Mouse (Mus musculus) megakaryocyte progenitor cell, adult 5-6 weeks (primary cell): ENCODE measurements around the gene Gcdh. TPM values are rescaled to one million over a fixed set of nuclear protein-coding genes. Genes with fewer than 3 reads are reported as not detected.
A peak's percentile ranks its signal among the peaks of the same experiment; 100 is the strongest.

Source experiments
- ATAC-seq: replicated peaks from 2 replicates; pipeline ENCODE4 v1.8.0; 2016; ENCODE audit warnings: mild to moderate bottlenecking, moderate TSS enrichment, inconsistent platforms; ENCODE audit not compliant: poor library complexity
- total RNA-seq, 2 experiments: library from RNA; stranded (forward) in 1 of 2; stranded (reverse) in 1 of 2; fragments of 157-497, 149-512 nt in 1 of 2; fragments of 200-1000 nt in 1 of 2; gene quantifications; 2 replicates each; pipeline versions ENCODE4 v1.2.3 to v1.2.4; 2015 to 2017

The Gcdh gene
- total RNA-seq, 2 experiments from 2014 or later, result 19.0 to 27.8 TPM

DNA sequence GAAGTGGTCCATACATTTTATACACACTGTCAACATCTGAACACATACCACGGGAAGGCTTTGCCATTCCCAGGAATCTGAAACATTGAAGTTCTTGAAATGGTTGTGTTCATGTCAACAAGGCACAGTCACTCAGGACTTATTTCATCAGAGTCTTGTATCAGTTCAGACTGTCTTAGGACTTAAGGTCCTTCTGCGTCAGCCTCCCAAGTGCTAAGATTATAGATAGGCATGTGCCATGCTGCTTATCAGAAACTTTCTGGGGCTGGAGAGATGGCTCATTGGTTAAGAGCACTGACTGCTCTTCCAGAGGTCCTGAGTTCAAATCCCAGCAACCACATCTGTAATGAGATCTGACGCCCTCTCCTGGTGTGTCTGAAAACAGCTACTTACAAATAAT lies 19.4 kb downstream of the Gcdh start:
- ATAC-seq, result no peak

DNA sequence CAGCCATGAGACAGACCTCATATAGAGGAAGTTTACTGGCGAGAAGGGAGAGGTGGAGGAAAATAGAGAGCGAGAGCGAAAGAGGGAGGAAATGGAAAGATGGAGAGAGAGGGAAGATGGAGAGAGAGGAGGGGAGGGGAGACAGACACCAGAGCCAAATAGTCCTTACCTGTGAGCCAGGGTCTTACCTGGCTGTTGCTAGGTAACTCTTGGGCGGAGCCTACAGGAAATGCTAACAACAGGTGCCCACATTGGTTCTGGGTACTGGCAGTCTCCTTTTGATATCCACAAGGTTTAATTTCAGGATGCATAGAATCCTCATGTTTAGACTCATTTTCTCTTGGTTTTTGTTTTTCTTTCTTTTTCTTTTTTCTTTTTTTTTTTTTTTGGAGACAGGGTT lies 20.7 kb downstream of the Gcdh start:
- no peak for ATAC-seq

DNA sequence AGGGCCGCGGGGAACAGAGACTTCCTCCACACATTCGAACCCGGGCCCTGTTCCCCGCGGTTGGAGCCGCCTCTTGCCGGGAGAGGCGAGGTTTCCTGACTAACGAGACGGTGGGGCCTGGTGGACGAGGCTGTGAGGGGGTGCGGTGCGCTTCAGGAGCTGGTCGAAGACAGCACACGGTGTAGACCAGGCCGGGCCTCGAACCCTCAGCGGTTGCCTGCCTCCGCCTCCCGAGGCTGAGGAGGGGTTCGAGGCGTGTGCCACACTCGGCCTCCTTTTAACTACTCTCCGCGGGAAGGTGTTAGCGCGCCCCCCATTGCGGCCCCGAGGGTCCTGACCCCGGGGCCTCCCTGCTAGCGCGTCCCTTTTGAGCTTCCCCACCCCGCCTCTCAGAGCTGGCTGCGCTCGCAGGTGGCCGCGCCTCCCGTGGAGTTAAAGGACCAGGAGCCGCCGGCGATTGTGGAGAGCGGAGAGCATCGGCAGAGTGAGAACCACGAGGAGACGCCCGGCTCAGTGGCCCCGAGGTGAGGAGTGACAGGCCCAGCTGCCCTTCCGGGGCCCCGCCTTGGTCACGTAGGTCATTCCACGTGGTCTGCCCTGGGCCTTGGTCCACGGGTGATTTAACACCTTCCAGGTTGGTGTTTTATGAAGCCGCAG lies 21.3 kb downstream of the Gcdh start:
- peak; percentile 37 for ATAC-seq

DNA sequence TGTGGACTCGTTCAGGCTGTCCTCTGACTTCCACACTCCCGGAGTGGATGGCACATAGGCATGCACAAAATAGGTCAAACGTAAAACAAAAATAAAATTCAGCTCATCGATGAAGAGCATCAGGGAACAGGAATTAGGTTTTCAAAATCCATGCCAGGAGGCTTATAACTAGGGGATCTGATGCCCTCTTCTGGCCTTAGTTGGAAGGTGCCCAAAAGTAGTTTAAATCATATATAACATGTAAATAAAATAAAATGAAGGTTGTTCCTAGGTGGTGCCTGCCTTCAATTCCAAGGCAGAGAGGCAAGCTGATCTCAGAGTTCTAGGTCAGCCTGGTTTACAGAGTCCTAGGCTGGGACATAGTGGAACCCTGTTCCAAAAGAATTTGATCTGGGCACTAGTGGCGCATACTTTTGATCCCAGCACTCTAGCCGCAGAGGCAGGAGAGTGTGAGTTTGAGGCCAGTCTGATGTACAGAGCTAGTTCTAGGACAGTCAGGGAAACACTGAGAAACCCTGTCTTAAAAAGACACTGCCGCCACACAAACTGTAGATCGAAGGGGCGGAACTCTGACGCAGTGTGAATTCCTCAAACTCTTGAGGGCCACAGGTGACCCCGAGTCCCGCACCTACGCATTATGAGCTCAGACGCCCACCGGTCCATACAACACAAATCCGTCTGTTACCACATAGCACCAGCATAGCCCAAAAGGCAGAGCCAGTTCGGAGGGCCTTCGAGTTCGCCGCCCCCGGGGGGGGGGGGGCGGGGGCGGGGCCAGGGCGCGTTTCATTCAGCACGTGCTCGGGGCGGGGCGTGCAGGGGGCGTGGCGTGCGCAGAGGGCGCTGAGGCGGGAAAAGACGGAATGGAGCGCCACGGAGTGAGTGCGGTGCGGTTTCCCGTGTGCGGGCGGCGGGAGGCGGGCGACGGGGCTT lies 22.1 kb downstream of the Gcdh start, which contains the start of gene Syce2:
TSS of gene Syce2 (plus strand) at position 736 of the 933 bp plus-strand sequence.
- ATAC-seq, result peak; percentile 77

DNA sequence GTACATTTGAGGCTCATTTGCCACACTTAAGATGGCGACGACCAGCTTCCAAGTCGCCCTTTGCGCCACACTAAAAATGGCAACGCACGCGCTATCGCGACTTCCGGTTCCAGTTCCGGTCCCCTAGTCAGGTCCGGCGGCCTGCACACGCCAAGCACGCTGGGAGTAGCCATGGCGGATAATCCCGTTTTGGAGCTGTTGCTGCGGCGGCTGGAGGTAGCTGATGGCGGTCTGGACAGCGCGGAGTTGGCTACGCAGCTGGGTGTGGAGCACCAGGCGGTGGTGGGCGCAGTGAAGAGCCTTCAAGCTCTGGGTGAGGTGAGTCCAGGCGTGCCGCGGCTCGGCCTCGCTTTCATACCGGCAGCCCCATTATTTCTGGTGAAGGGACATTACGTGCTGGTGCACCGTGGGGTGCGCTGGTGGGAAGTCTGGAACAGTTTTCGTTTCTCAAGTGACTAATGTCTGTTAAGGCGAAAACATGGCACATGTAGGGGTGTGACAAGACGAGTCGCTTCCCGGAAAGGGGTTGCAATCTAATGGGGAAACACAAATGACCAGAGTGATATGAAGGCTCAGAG lies 36.8 kb downstream of the Gcdh start, which contains the start of gene Farsa:
TSS of gene Farsa (plus strand) at position 126 of the 578 bp plus-strand sequence.
- peak; percentile 98 for ATAC-seq

DNA sequence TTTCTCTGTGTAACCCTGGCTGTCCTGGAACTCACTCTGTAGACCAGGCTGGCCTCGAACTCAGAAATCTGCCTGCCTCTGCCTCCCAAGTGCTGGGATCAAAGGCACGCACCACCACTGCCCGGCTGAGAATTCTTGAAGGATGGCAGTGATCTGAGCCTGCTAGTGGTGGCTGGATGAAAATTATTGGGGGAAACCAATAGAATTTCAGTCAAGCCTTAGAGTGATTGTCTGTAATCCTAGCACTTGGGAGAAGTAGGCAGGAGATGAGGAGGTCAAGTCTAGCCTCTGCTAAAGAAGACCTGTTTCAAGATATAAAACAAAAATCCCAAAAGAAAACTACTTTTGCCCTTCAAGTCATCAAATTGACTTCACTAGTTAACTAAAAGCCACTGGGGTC lies 37.3 kb downstream of the Gcdh start:
- no peak for ATAC-seq

DNA sequence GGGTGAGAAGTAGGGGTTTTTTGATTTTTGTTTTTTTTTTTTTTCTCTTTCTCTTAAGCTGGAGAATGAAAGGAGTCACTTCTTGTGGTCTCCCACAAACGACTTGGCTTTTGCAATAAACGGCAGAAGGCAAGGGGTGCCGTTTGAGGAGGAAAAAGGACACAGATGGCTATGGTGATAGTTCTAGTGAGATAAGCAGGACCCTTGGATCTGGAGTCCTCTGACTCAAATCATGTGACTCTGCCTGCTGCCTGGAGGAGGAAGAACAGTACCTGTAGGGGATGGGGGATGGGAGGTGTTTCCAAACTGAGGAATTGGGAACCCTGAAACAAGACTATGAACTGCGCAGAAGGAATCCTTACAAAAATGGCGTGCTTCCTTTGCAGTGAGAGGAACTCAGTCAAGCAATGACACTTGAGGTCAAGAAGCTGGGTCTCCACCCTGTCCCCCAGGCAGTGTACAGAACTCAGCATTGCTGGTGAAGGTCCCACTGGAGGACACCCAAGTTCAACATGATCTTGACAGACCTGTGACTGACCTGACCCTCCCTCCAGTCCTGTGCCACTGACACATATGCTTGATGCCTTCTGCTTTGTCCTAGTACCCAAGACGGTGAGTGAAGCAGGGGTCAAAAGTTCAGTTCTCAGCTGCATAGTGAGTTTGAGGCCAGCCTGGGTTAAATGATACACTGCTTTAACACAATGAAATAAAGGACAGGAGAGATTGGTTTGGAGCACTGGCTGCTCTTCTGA lies 45.9 kb downstream of the Gcdh start:
- ATAC-seq, result peak; percentile 37

DNA sequence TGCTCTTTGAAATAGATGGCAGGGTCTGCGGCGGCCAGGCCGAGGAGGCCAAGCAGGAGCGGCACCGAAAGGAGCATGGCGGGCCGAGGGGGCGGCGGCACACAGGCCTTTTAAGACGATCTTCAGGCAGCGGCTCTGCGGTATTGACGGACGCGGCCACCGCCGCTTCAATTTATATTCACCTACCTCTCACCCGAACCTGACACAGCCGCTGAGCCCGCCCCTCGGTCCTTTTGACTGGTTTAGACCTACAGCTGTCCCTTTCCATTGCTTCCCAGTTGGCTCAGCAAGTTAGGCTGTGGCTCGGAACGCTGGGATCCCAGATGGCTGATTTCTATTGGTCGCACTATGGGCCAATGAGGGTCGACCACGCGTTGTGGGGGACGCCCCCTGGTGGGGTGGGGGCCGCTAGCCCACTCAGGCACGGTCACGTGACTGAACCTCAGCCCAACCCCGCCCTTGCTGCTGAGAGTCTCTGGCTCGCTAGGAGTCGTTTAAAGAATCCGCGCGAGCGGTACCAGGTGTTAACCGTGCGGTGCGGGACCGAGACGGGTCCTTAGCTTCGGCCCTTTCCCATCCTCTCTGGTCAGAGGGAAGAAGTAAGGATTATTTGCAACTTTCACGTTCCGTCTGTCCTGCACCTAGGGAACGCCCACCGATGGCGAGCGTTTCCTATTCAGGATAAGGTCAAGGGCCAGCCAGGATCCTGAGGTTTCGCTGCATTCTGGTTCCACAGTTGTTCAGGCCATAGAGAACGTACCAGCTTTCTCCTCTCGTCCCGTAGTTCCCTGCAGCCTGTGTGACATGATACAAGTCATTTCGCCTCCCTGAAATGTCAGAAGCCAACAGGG lies 46.8 kb downstream of the Gcdh start, which contains the start of gene Calr:
TSS of gene Calr (minus strand) at position 213 of the 851 bp plus-strand sequence.
- ATAC-seq, result peak; percentile 81

DNA sequence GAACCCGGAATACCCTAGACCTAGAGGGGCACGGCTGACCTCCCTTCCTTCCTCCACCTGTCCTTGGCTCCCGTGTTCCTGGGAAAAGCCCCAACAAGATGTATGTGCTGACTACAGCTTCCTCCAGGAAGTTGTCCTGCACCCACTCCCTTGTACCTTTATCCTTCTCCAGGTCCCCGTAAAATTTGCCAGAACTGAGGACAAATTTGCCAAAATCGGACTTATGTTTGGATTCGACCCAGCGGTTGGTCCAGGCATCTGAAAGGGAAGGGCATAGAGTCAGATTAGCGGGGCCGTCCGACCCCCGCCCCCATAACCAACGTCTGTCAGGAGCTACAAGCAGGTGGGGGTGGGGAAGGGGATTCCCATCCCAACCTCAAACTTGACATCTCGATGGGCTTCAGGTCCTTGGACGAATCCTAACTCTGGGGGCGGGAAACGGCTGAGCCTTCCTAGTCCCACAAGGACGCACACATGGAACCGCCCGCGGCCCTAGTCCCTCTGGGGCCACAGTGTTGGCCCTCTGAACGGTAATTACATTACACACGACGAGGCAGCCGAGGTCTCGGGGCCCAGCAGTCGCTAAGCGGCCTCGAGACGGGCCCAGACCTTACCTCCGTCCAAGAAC lies 47.5 kb downstream of the Gcdh start:
- ATAC-seq, result no peak

DNA sequence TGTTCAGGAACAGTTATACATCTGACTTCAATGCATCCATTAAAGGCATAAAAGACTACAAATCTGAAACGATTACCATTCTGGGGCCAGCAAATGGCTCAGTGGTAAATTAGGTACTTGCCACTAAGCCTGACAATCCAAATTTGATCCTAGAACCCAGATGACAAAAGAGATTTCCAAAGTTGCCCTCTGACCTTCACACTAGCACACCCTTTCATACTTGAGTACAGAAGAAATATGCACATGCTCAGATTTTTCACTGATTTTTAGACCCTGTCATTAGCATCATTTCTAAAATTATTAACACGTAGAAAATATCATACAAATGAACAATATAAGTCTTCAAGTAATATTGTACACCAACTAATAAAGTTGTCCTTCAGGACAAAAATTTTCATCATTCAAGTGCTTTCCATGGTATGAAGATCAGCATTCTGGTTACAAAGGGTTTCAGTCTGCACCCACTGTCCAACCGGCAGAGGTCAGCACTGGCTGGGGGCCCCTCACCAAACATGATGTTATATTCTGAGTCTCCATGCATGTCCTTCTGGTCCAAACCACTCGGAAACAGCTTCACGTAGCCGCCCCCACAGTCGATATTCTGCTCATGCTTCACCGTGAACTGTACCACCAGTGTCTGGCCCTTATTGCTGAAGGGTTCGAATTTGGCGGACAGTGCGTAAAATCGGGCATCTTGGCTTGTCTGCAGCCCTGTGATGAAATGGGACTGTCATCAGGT lies 48.2 kb downstream of the Gcdh start:
- no peak for ATAC-seq

DNA sequence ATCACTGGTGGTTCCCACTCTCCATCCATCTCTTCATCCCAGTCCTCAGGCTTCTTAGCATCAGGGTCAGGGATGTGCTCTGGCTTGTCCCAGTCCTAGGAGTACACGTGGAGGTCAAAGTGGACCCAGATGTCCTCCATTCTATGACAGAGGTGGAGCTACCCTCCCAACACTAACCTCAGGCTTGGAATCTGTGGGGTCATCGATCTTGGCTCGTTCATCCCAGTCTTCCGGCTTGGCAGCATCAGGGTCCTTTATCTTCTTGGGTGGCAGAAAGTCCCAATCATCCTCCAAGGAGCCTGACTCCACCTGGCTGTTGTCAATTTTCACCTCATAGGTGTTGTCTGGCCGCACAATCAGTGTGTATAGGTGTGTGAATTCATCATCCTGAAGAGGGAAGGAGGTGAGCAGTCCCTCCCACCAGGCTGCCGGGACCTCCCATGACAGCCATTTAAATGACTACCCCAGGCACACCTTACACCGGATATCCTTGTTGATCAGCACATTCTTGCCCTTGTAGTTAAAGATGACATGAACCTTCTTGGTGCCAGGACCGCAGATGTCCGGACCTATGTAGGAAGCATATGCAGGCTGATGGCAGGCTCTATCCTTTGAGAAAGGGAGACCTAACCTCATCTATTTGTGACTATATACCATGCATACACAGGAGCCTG lies 49.2 kb downstream of the Gcdh start:
- ATAC-seq, result no peak

DNA sequence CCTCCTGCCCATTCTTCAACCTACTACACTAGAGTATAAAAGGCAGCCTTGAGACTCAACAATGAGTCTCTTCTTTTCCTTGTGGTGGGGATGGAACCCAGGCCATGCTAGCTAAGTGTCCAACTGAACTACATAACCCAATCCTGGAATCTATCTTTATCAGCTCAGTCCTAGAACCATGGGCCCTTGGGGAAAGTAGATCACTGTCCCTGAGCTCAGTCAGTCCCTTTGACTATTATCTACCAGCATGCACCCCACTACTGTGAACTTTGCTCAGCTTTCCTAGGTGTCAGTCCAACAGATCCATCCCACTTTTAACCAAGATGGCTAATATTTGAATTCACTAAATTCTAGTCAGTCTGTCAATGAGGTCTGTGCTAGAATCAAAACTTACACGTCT lies 52.2 kb downstream of the Gcdh start:
- ATAC-seq, result no peak

DNA sequence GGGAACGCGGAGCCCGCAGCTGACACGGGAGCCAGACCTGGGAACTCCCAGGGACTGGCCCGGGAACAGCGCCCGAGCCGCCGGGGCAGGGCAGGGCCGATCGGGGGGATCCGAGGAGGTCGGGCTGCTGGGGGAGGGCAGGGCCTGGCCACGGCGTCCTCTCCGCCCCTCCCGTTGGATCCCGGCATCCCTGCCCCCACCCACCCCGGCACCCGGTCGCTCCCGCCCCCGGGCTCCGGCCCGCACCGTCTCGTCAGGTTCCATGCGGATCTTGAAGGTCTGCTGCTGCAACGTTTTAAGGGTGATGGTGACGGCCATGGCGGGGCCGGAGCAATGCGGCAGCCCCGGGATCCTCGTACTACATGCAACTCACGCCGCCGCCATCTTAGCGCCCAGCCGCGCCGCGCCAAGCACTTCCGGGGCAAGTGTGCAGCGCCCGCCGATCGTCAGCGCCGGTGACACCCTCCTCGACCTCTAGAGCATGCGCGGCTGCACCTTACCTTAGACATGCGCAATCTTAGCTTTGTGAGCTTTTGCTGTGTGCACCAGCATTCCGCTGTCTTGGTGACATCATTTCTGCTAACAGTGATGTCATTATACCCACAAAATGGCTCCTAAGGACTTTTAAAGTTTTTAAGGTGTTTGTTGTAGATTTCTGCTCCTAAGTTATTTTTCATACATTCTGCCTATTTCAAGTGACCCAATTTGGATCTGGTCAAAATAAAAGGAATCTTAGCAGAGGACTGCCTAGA lies 53.3 kb downstream of the Gcdh start, which contains the start of gene Rad23a:
TSS of gene Rad23a (minus strand) at position 418 of the 752 bp plus-strand sequence.
- peak; percentile 84 for ATAC-seq

DNA sequence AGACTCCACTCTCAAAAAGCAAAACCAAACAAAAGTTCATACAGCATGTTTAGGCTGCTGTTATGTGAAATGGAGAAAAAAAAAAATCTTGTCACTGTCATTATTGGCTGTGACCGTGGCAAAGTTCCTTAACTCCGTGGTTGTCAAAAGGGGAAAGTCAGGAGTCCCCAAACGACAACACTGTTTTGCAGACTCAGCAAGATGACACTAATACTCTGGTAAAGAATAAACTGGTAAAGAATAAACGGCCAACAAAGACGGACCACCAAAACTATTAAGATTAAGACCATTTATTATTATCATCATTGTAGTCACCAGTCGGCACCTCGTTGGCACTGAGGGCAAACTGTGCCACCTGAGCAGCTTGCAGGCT lies 53.9 kb downstream of the Gcdh start:
- no peak for ATAC-seq

DNA sequence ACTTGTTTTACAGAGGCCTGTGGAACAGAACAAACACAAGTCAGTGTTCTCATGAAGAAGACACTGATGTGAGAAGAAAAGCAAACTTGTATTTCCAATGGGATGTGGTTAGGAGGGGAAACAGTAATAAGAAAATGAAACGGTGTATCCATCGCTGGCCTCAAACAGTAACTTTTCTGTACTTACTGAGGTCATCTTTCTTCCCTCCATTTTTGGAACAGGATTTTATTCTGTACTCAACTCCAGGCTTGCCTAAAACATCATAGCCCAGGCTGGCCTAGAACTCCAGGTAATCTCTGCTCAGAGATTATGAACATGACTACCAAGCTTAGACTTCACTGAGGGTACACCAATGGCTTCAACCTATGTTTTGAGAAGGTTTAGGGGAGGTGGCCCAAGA lies 54.3 kb downstream of the Gcdh start:
- no peak for ATAC-seq

DNA sequence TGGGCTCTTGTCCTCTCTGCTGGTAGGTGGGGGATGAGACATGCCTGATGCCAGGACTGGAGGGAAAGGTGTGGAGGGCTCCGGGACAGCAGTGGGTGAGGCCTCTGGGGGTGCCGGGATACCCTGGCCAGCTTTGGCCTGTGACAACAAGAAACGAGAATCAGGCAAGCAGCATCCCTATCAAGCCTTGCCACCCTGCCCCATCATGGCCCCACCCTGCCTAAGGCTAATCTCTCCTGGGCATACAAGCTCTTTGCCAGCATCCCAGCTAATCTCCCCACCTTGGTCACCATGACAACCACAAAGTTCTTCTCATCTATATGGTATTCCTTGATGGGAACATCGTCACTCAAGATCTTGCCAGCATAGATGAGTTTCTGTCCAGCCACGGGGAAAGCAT lies 55.2 kb downstream of the Gcdh start:
- ATAC-seq, result peak; percentile 59

DNA sequence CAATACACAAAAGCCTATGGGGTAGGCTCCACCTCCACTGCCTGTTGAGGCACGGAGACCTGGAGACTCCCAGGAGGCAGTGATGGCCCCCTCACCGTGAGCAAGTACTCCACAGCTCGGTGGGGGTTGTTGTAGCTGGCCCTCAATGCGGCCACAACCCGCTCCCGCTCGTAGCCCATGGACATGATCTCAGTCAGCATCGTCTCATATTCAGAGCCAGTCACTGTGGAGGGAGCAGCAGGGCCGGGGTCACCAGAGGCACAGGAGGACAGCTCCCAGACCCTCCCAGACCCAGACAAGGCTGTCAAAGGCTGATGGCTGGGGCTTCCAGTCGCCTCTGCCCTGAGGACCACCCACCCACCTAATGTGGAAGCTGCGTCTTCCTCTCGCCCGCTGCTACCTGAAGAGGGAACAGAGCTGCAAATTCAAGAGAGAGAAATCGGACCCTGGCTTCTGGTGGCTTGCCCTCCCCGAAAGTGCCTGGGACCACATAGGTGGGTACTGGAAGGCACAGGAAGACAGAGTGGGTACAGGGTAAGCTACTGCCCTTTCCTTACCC lies 55.7 kb downstream of the Gcdh start:
- no peak for ATAC-seq
